Mouse (Mus musculus): ENCODE data around the gene Slc4a10. TPM values are rescaled to one million over a fixed set of nuclear protein-coding genes. Genes with fewer than 3 reads are reported as not detected.
"Not testable (repeated sequence)": the region's sequence is repeated elsewhere in the genome, so short reads cannot be mapped to it uniquely, and the experiment has no call there.

The Slc4a10 gene
- polyA plus RNA-seq (2017; shearing (Covaris generic)) = 1 to 10 TPM in 2 of 3 experiments, under 1 TPM in 1; 0.59 to 3.4 (median 1.2) TPM

GRCm38 (mm10) chr2:62046421-62046845, at the start of gene Slc4a10:
Gene Slc4a10 (plus strand): TSS chr2:62046462.
- no peak for ATAC-seq

- ATAC-seq = not testable (repeated sequence)
Measured at GRCm38 (mm10) chr2:62001251-62001650, 45.0 kb upstream of the Slc4a10 start.

GRCm38 (mm10) chr2:62018209-62018608, 28.1 kb upstream of the Slc4a10 start:
- no peak for ATAC-seq

- ATAC-seq = no peak
Measured at GRCm38 (mm10) chr2:62046861-62047503, 720 bp downstream of the Slc4a10 start.

- no peak for ATAC-seq
Measured at GRCm38 (mm10) chr2:62047504-62048005, 1.3 kb downstream of the Slc4a10 start.

- ATAC-seq = no peak
Measured at GRCm38 (mm10) chr2:62048116-62048515, 1.9 kb downstream of the Slc4a10 start.

- ATAC-seq = no peak
Measured at GRCm38 (mm10) chr2:62076512-62076911, 30.2 kb downstream of the Slc4a10 start.

- no peak for ATAC-seq
Measured at GRCm38 (mm10) chr2:62087566-62087965, 41.3 kb downstream of the Slc4a10 start.

- ATAC-seq = no peak
Measured at GRCm38 (mm10) chr2:62088715-62089114, 42.5 kb downstream of the Slc4a10 start.

GRCm38 (mm10) chr2:62089208-62089607, 42.9 kb downstream of the Slc4a10 start:
- ATAC-seq = no peak

GRCm38 (mm10) chr2:62100526-62100925, 54.3 kb downstream of the Slc4a10 start:
- no peak for ATAC-seq

- ATAC-seq = no peak
Measured at GRCm38 (mm10) chr2:62115346-62115745, 69.1 kb downstream of the Slc4a10 start.

GRCm38 (mm10) chr2:62129975-62130374, 83.7 kb downstream of the Slc4a10 start:
- no peak for ATAC-seq

- ATAC-seq = no peak
Measured at GRCm38 (mm10) chr2:62134911-62135310, 88.6 kb downstream of the Slc4a10 start.

- no peak for ATAC-seq
Measured at GRCm38 (mm10) chr2:62147636-62148035, 101.4 kb downstream of the Slc4a10 start.

GRCm38 (mm10) chr2:62149421-62149820, 103.2 kb downstream of the Slc4a10 start:
- ATAC-seq = no peak

- no peak for ATAC-seq
Measured at GRCm38 (mm10) chr2:62150830-62151229, 104.6 kb downstream of the Slc4a10 start.

- ATAC-seq = no peak
Measured at GRCm38 (mm10) chr2:62210109-62210508, 163.8 kb downstream of the Slc4a10 start.

- ATAC-seq = no peak
Measured at GRCm38 (mm10) chr2:62211106-62211505, 164.8 kb downstream of the Slc4a10 start.

GRCm38 (mm10) chr2:62227563-62227962, 181.3 kb downstream of the Slc4a10 start:
- ATAC-seq = no peak

GRCm38 (mm10) chr2:62231271-62231670, 185.0 kb downstream of the Slc4a10 start:
- ATAC-seq = no peak

GRCm38 (mm10) chr2:62244167-62244566, 197.9 kb downstream of the Slc4a10 start:
- ATAC-seq = no peak

GRCm38 (mm10) chr2:62268467-62268866, 222.2 kb downstream of the Slc4a10 start:
- ATAC-seq = no peak

- no peak for ATAC-seq
Measured at GRCm38 (mm10) chr2:62271840-62272239, 225.6 kb downstream of the Slc4a10 start.

GRCm38 (mm10) chr2:62278779-62279178, 232.5 kb downstream of the Slc4a10 start:
- ATAC-seq = no peak
